Mouse (Mus musculus) limb, embryonic 15.5 days (tissue): ENCODE data around the gene Psen2. TPM values are rescaled to one million over a fixed set of nuclear protein-coding genes. Genes with fewer than 3 reads are reported as not detected.

ENCODE experiments used
- ATAC-seq: fragments of 200-750 bp; cut with Nextera tagmentation; 2 replicates; pipeline ENCODE4 v1.8.0; 2017; ENCODE audit warnings: low read depth, moderate TSS enrichment; ENCODE audit not compliant: insufficient number of reproducible peaks, low FRiP score, low TSS enrichment
- H3K27ac ChIP-seq: fragments of 300-500 bp; sonication (generic); 2 replicates; pipeline ENCODE4 v1.5.1; 2015; ENCODE audit warnings: moderate library complexity, mild to moderate bottlenecking, inconsistent platforms
- H3K27me3 ChIP-seq: fragments of 300-500 bp; sonication (generic); 2 replicates; pipeline ENCODE4 v1.6.1; 2015; ENCODE audit warnings: inconsistent platforms
- H3K36me3 ChIP-seq: fragments of 300-500 bp; sonication (generic); 2 replicates; pipeline ENCODE4 v1.6.1; 2015; ENCODE audit warnings: inconsistent platforms
- H3K4me1 ChIP-seq: fragments of 300-500 bp; sonication (generic); 2 replicates; pipeline ENCODE4 v1.6.1; 2015; ENCODE audit warnings: inconsistent platforms
- H3K4me2 ChIP-seq: fragments of 300-500 bp; sonication (generic); 2 replicates; pipeline ENCODE4 v1.6.1; 2015; ENCODE audit warnings: mild to moderate bottlenecking, inconsistent platforms
- H3K4me3 ChIP-seq: fragments of 300-500 bp; sonication (generic); 2 replicates; pipeline ENCODE4 v1.5.1; 2015; ENCODE audit warnings: mild to moderate bottlenecking, inconsistent platforms
- H3K9ac ChIP-seq: fragments of 300-500 bp; sonication (generic); 2 replicates; pipeline ENCODE4 v1.6.1; 2015; ENCODE audit warnings: inconsistent platforms
- H3K9me3 ChIP-seq: fragments of 300-500 bp; sonication (generic); 2 replicates; pipeline ENCODE4 v1.6.1; 2016; ENCODE audit warnings: inconsistent platforms
- WGBS: fragments of 180-500 bp; shearing (Covaris S2); methylation state at CpG from one replicate; pipeline ENCODE4 v1.1.7; 2015; 5-methylcytosine and 5-hydroxymethylcytosine counted together
- polyA plus RNA-seq: library from polyadenylated mRNA; unstranded; fragments of >200 nt; fragmentation: Nextera tagmentation; extraction: Ambion mirVana; gene quantifications from 2 replicates; pipeline ENCODE4 v1.2.1, GENCODE M21; 2015

Gene Psen2
- polyA plus RNA-seq, result 18.1 and 21.8 TPM in 2 replicates

- H3K4me1 ChIP-seq, result peaks cover 10% of the 10 kb centered on the region; the same call in 1 of the 2 replicates
- ATAC-seq, result no peak
- no peak within 1 kb of the TSS for H3K27ac ChIP-seq
- peaks cover 4% of the 10 kb centered on the region; the same call in 1 of the 2 replicates for H3K27me3 ChIP-seq
- H3K9me3 ChIP-seq, result no peaks in the 10 kb centered on the region
- no peaks in the 10 kb centered on the region for H3K36me3 ChIP-seq
- no peak within 1 kb of the TSS for H3K4me2 ChIP-seq
- no peak within 1 kb of the TSS for H3K9ac ChIP-seq
- 23% methylated on average over 7 of the region's 7 CpGs for WGBS
- no peak within 1 kb of the TSS for H3K4me3 ChIP-seq
Observed at GRCm38 (mm10) chr1:180263364-180263997, at the start of gene Psen2. Gene Psen2 (minus strand): TSS chr1:180263438.

- Histone ChIP-seq H3K9me3 (no peaks in the 10 kb centered on the region), H3K4me1 (peaks cover 21% of the 10 kb centered on the region), H3K4me2 (no peak overlapping the region), H3K4me3 (no peak overlapping the region), H3K9ac (no peak overlapping the region), H3K27ac (no peak overlapping the region), H3K27me3 (no peaks in the 10 kb centered on the region), H3K36me3 (no peaks in the 10 kb centered on the region)
- 48% methylated on average over 6 of the region's 6 CpGs for WGBS
- ATAC-seq, result no peak
Observed at GRCm38 (mm10) chr1:180312792-180313311, 49.6 kb upstream of the Psen2 start.

GRCm38 (mm10) chr1:180312286-180312685 lies 49.0 kb upstream of the Psen2 start:
- Histone ChIP-seq H3K27ac (no peak overlapping the region), H3K4me2 (no peak overlapping the region), H3K4me1 (peaks cover 27% of the 10 kb centered on the region), H3K9me3 (no peaks in the 10 kb centered on the region), H3K27me3 (no peaks in the 10 kb centered on the region), H3K4me3 (no peak overlapping the region), H3K9ac (no peak overlapping the region), H3K36me3 (no peaks in the 10 kb centered on the region)
- 66% methylated on average over 6 of the region's 6 CpGs for WGBS
- ATAC-seq, result no peak

GRCm38 (mm10) chr1:180308897-180309296 lies 45.7 kb upstream of the Psen2 start:
- WGBS, result 60% methylated on average over 4 of the region's 4 CpGs
- Histone ChIP-seq H3K4me1 (peaks cover 26% of the 10 kb centered on the region), H3K36me3 (no peaks in the 10 kb centered on the region), H3K9me3 (no peaks in the 10 kb centered on the region), H3K9ac (no peak overlapping the region), H3K27me3 (no peaks in the 10 kb centered on the region), H3K4me2 (no peak overlapping the region), H3K27ac (no peak overlapping the region), H3K4me3 (no peak overlapping the region)
- no peak for ATAC-seq

DNA sequence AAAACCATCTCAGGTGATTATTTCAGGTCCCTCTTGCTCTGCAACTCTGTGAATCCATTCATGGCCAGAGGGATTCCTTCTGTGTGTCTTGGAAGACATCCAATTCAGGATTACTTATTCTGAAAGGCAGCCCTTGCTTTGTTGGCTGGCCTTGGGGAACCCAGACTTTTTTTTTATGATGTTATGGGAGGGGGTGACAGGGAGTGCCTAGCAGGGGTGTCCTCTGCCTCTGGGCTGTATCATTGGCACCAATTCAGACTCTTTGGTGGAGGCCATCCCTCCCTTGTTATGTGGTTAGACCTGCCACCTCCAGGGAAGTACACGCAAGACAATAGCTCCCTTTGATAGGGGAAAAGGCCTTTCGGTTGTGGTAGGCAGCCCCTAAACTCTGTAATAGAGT lies 44.4 kb upstream of the Psen2 start:
- no peaks in the 10 kb centered on the region for H3K36me3 ChIP-seq
- 41% methylated on average over 2 of the region's 2 CpGs for WGBS
- no peak for ATAC-seq

GRCm38 (mm10) chr1:180306889-180307288 lies 43.7 kb upstream of the Psen2 start:
- H3K4me3 ChIP-seq, result no peak overlapping the region
- ATAC-seq, result no peak
- no peak overlapping the region for H3K9ac ChIP-seq
- no peaks in the 10 kb centered on the region for H3K9me3 ChIP-seq
- WGBS, result 81% methylated on average over 9 of the region's 9 CpGs
- H3K4me2 ChIP-seq, result no peak overlapping the region
- H3K4me1 ChIP-seq, result peaks cover 19% of the 10 kb centered on the region; the same call in 1 of the 2 replicates
- no peaks in the 10 kb centered on the region for H3K36me3 ChIP-seq
- no peak overlapping the region for H3K27ac ChIP-seq
- no peaks in the 10 kb centered on the region for H3K27me3 ChIP-seq

More for the DNA sequence above, 44.4 kb upstream of the Psen2 start:
- Histone ChIP-seq H3K4me1 (peaks cover 15% of the 10 kb centered on the region; the same call in 1 of the 2 replicates), H3K27me3 (no peaks in the 10 kb centered on the region), H3K4me3 (no peak overlapping the region), H3K9ac (no peak overlapping the region), H3K27ac (no peak overlapping the region), H3K9me3 (no peaks in the 10 kb centered on the region), H3K4me2 (no peak overlapping the region)

DNA sequence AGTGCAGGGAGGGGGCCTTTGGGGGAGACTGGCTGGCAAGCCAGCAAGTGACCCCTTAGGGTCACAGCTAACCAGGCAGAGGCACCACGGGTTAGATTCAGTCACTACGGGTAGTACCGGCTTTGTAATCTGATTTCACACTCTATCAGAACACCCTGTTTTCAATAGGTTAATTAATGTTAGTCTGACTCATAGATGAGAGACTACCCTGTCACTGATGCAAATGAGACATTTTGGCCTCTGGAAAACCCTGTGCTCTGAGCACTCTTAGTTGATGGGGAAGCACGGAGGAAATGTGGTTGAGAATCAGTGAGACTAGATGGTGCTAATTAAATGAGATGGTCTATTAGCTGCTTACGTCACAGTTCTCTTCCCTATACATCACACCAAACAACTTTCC lies 40.4 kb upstream of the Psen2 start:
- WGBS, result 80% methylated on average over 5 of the region's 5 CpGs
- Histone ChIP-seq H3K9ac (no peak overlapping the region), H3K36me3 (no peaks in the 10 kb centered on the region), H3K4me1 (peaks cover 21% of the 10 kb centered on the region; the same call in 1 of the 2 replicates), H3K4me3 (no peak overlapping the region), H3K27ac (no peak overlapping the region), H3K9me3 (no peaks in the 10 kb centered on the region), H3K27me3 (no peaks in the 10 kb centered on the region), H3K4me2 (no peak overlapping the region)
- no peak for ATAC-seq

- no peak for ATAC-seq
- 66% methylated on average over 12 of the region's 12 CpGs for WGBS
Observed at GRCm38 (mm10) chr1:180302253-180303120, 39.2 kb upstream of the Psen2 start.

GRCm38 (mm10) chr1:180300997-180301396 lies 37.8 kb upstream of the Psen2 start:
- 37% methylated on average over 4 of the region's 4 CpGs for WGBS
- H3K4me1 ChIP-seq, result 0 out of 2 replicates have a peak, but pooled peaks cover 5% of the 10 kb centered on the region
- no peaks in the 10 kb centered on the region for H3K27me3 ChIP-seq
- ATAC-seq, result no peak
- no peaks in the 10 kb centered on the region for H3K36me3 ChIP-seq
- H3K27ac ChIP-seq, result no peak overlapping the region
- no peaks in the 10 kb centered on the region for H3K9me3 ChIP-seq
- no peak overlapping the region for H3K4me2 ChIP-seq
- H3K9ac ChIP-seq, result no peak overlapping the region
- no peak overlapping the region for H3K4me3 ChIP-seq

More at GRCm38 (mm10) chr1:180302253-180303120, 39.2 kb upstream of the Psen2 start:
- Histone ChIP-seq H3K4me2 (no peak overlapping the region), H3K27ac (no peak overlapping the region), H3K4me1 (peaks cover 12% of the 10 kb centered on the region; the same call in 1 of the 2 replicates), H3K9ac (no peak overlapping the region), H3K27me3 (no peaks in the 10 kb centered on the region), H3K9me3 (no peaks in the 10 kb centered on the region), H3K36me3 (no peaks in the 10 kb centered on the region), H3K4me3 (no peak overlapping the region)

DNA sequence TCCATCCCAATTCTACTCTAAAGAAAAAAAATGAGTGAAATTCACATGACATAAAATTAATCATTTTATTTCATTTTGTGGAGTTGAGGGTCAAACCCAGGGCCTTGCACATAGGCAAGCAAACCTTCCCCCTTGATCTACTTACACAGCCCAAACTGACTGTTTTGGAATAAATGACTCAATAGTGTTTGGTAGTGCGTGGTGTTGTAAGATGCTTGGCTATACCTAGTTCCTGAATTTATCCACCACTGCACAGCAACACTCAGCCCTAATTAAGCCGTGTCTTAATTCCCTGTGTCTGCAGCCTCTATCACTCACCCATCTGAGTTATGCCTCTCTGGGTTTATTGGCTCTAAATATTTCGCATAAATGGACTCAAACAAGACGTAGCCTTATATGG lies 37.1 kb upstream of the Psen2 start:
- Histone ChIP-seq H3K9me3 (no peaks in the 10 kb centered on the region), H3K4me3 (no peak overlapping the region), H3K9ac (no peak overlapping the region), H3K4me2 (no peak overlapping the region), H3K27me3 (no peaks in the 10 kb centered on the region), H3K36me3 (no peaks in the 10 kb centered on the region), H3K27ac (no peak overlapping the region), H3K4me1 (0 out of 2 replicates have a peak, but pooled peaks cover 5% of the 10 kb centered on the region)
- WGBS, result 75% methylated on average over 4 of the region's 4 CpGs
- ATAC-seq, result no peak

- no peak overlapping the region for H3K27ac ChIP-seq
- H3K27me3 ChIP-seq, result no peaks in the 10 kb centered on the region
- H3K4me1 ChIP-seq, result 0 out of 2 replicates have a peak, but pooled peaks cover 5% of the 10 kb centered on the region
- 83% methylated on average over 4 of the region's 4 CpGs for WGBS
- no peaks in the 10 kb centered on the region for H3K9me3 ChIP-seq
- H3K36me3 ChIP-seq, result no peaks in the 10 kb centered on the region
- H3K9ac ChIP-seq, result no peak overlapping the region
- no peak overlapping the region for H3K4me3 ChIP-seq
- H3K4me2 ChIP-seq, result no peak overlapping the region
- ATAC-seq, result no peak
Observed at GRCm38 (mm10) chr1:180299697-180300096, 36.5 kb upstream of the Psen2 start.

- H3K27me3 ChIP-seq, result no peaks in the 10 kb centered on the region
- no peak for ATAC-seq
- H3K4me2 ChIP-seq, result no peak overlapping the region
- H3K36me3 ChIP-seq, result no peaks in the 10 kb centered on the region
- H3K4me1 ChIP-seq, result no peaks in the 10 kb centered on the region
- no peaks in the 10 kb centered on the region for H3K9me3 ChIP-seq
- no peak overlapping the region for H3K27ac ChIP-seq
- no peak overlapping the region for H3K9ac ChIP-seq
- H3K4me3 ChIP-seq, result no peak overlapping the region
- 85% methylated on average over 9 of the region's 9 CpGs for WGBS
Observed at GRCm38 (mm10) chr1:180296088-180296487, 32.9 kb upstream of the Psen2 start.
